Mouse (Mus musculus) CH12.LX (cell line): ENCODE measurements around the gene Vmn2r105. TPM values are rescaled to one million over a fixed set of nuclear protein-coding genes. Genes with fewer than 3 reads are reported as not detected.

Experiments used
- DNase-seq: peaks from one replicate; pipeline ENCODE4 v3.0.0-alpha.2; 2013; ENCODE audit errors: extremely low read depth
- H3K27ac ChIP-seq: 2 replicates; pipeline ENCODE4 v1.5.1; 2012; ENCODE audit warnings: low read depth, mild to moderate bottlenecking, control low read depth, moderate library complexity; ENCODE audit not compliant: insufficient read depth
- H3K27me3 ChIP-seq: replicated peaks from 2 replicates; pipeline ENCODE3; 2012; ENCODE audit warnings: inconsistent platforms
- H3K36me3 ChIP-seq, 2 experiments: replicated peaks in 1 of 2; 2 replicates each; pipeline versions ENCODE3 to v1.6.1; 2012; ENCODE audit warnings: inconsistent platforms in 1 of 2, low read length in 1 of 2, mild to moderate bottlenecking in 1 of 2, mixed read lengths in 1 of 2, moderate library complexity in 1 of 2; ENCODE audit not compliant: control insufficient read depth in 1 of 2, insufficient read depth in 1 of 2
- H3K4me1 ChIP-seq, 2 experiments: 2 replicates each; pipeline ENCODE4 v1.6.1; 2012; ENCODE audit warnings: inconsistent platforms in 1 of 2, moderate library complexity in 1 of 2; ENCODE audit not compliant: insufficient read depth in 2 of 2, control insufficient read depth in 1 of 2
- H3K4me2 ChIP-seq: 2 replicates; pipeline ENCODE4 v1.6.1; 2012; ENCODE audit warnings: low read depth, mild to moderate bottlenecking, control low read depth; ENCODE audit not compliant: poor library complexity, insufficient read depth, severe bottlenecking
- H3K4me3 ChIP-seq, 3 experiments: fragments of 150-350 bp in 1 of 3; sonication (generic) in 1 of 3; replicated peaks in 1 of 3; 2 replicates each; pipeline versions ENCODE3 to v1.5.1; 2011 to 2012; ENCODE audit warnings: low read depth in 2 of 3, low read length in 2 of 3, mild to moderate bottlenecking in 2 of 3, moderate library complexity in 2 of 3, control low read depth in 1 of 3, improper control_type of control experiment in 1 of 3, inconsistent platforms in 1 of 3, mixed read lengths in 1 of 3; ENCODE audit not compliant: poor library complexity in 1 of 3
- H3K79me2 ChIP-seq: replicated peaks from 2 replicates; pipeline ENCODE4 v1.6.1; 2012; ENCODE audit warnings: mild to moderate bottlenecking, moderate library complexity; ENCODE audit not compliant: control insufficient read depth, poor library complexity, insufficient read depth, severe bottlenecking; ENCODE audit errors: extremely low read depth
- H3K9ac ChIP-seq: 2 replicates; pipeline ENCODE4 v1.6.1; 2012; ENCODE audit warnings: low read depth, mild to moderate bottlenecking, control low read depth, moderate library complexity; ENCODE audit not compliant: insufficient read depth
- H3K9me3 ChIP-seq: replicated peaks from 2 replicates; pipeline ENCODE3; 2012; ENCODE audit warnings: low read length, inconsistent platforms, mixed read lengths
- E2F4 ChIP-seq: IDR thresholded peaks from 2 replicates; pipeline ENCODE4 v1.6.1; 2011; ENCODE audit warnings: low read depth, low read length, improper control_type of control experiment; ENCODE audit not compliant: insufficient replicate concordance
- ELF1 ChIP-seq: IDR thresholded peaks from 2 replicates; pipeline ENCODE4 v1.6.1; 2014; ENCODE audit warnings: low read depth, mild to moderate bottlenecking, inconsistent platforms, low read length, improper control_type of control experiment
- ETS1 ChIP-seq: conservative IDR thresholded peaks from 2 replicates; pipeline ENCODE4 v1.6.1; 2012; ENCODE audit warnings: low read depth, mild to moderate bottlenecking, inconsistent platforms, low read length, improper control_type of control experiment, moderate library complexity
- GABPA ChIP-seq: IDR thresholded peaks from 2 replicates; pipeline ENCODE4 v1.6.1; 2012; ENCODE audit warnings: low read depth, low read length, improper control_type of control experiment, inconsistent platforms; ENCODE audit not compliant: insufficient replicate concordance
- JUND ChIP-seq: conservative IDR thresholded peaks from 2 replicates; pipeline ENCODE4 v1.6.1; 2011; ENCODE audit warnings: low read depth, low read length, improper control_type of control experiment
- MAX ChIP-seq: IDR thresholded peaks from 2 replicates; pipeline ENCODE4 v1.6.1; 2011; ENCODE audit warnings: low read length, improper control_type of control experiment
- NELFE ChIP-seq: IDR thresholded peaks from 2 replicates; pipeline ENCODE4 v1.6.1; 2011; ENCODE audit warnings: low read depth, low read length, improper control_type of control experiment
- NRF1 ChIP-seq: IDR thresholded peaks from 2 replicates; pipeline ENCODE4 v1.6.1; 2014; ENCODE audit warnings: low read depth, mild to moderate bottlenecking, inconsistent platforms, low read length, improper control_type of control experiment, moderate library complexity
- PAX5 ChIP-seq: IDR thresholded peaks from 2 replicates; pipeline ENCODE4 v1.6.1; 2012; ENCODE audit warnings: low read length, inconsistent platforms, mixed read lengths
- POLR2AphosphoS2 ChIP-seq: IDR thresholded peaks from 2 replicates; pipeline ENCODE4 v1.6.1; 2011; ENCODE audit warnings: low read depth, low read length, improper control_type of control experiment
- RAD21 ChIP-seq: IDR thresholded peaks from 2 replicates; pipeline ENCODE4 v1.6.1; 2011; ENCODE audit warnings: low read depth, mild to moderate bottlenecking, low read length, improper control_type of control experiment, moderate library complexity
- TBP ChIP-seq: conservative IDR thresholded peaks from 2 replicates; pipeline ENCODE4 v1.6.1; 2011; ENCODE audit warnings: low read depth, low read length, improper control_type of control experiment
- USF2 ChIP-seq: conservative IDR thresholded peaks from 2 replicates; pipeline ENCODE4 v1.6.1; 2011; ENCODE audit warnings: low read depth, low read length, improper control_type of control experiment
- ZC3H11A ChIP-seq: IDR thresholded peaks from 2 replicates; pipeline ENCODE4 v1.6.1; 2012; ENCODE audit warnings: low read depth, mild to moderate bottlenecking, inconsistent platforms, low read length, improper control_type of control experiment
- ZKSCAN1 ChIP-seq: IDR thresholded peaks from 2 replicates; pipeline ENCODE4 v1.6.1; 2012; ENCODE audit warnings: low read depth, inconsistent platforms, low read length, improper control_type of control experiment, borderline replicate concordance
- dilution Hi-C: fragments of 300-500 bp; cut with MboI; formaldehyde crosslinking; loops from 2 replicates; pipeline ENCODE4 v1.14.3; 2020; ENCODE audit warnings: low sequenced_read_pairs; ENCODE audit not compliant: extremely low pct_unique_long_range_greater_than_20kb, extremely low pct_ligation_motif_present
- in situ Hi-C: fragments of 300-500 bp; cut with MboI; formaldehyde crosslinking; loops from 3 replicates; pipeline ENCODE4 v1.14.3; 2019; ENCODE audit warnings: low sequenced_read_pairs, low pct_ligation_motif_present, low pct_unique_long_range_greater_than_20kb, mixed read lengths
- polyA plus RNA-seq: library from polyadenylated mRNA; unstranded; fragments of >175 nt; gene quantifications from 2 replicates; pipeline ENCODE4 v1.2.1, GENCODE M21; 2012; ENCODE audit warnings: low read depth; ENCODE audit not compliant: insufficient read length
- total RNA-seq, 2 experiments: library from RNA; depleted of rRNA; stranded (reverse); fragments of 300-350 nt in 1 of 2; fragments of >200 nt in 1 of 2; gene quantifications; 2 replicates each; pipeline ENCODE4 v1.2.3; 2012 to 2014

The Vmn2r105 gene
- total and polyA plus RNA-seq, 3 experiments: not detected

DNA sequence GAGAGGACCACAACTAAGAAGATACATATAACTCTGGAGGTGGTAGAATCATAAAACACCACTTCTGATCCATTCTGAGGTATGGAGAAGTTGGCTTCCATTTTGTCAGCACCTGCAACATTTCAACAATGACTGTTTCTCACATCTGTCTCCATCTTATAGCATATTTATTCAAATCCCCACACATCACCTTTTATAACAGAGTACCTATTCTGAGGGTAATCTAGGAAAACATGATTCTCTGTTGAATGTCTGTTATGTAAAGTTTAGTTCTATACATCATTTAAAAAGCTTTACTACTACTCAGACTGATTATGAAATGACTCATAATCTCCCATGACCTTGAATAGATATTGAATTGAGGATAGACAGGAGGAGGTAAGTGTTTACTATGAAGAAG lies 51.9 kb downstream of the Vmn2r105 start, which contains the start of gene Fpr-rs6:
TSS of gene Fpr-rs6 (minus strand) at position 101 of the 400 bp plus-strand sequence.
- H3K4me1 ChIP-seq: no peaks in the 10 kb centered on the region
- in situ Hi-C loops (no loop called here), dilution Hi-C loops (no loop called here)
- no peaks in the 10 kb centered on the region for H3K36me3 ChIP-seq
- no peak for TF ChIP-seq ELF1
- no peak for TF ChIP-seq JUND
- no peak for TF ChIP-seq NRF1
- no peak for TF ChIP-seq GABPA
- no peak for TF ChIP-seq E2F4
- TF ChIP-seq RAD21: no peak
- no peak for TF ChIP-seq ZKSCAN1
- no peak for TF ChIP-seq NELFE
- TF ChIP-seq TBP: no peak
- TF ChIP-seq ZC3H11A: no peak
- TF ChIP-seq ETS1: no peak
- TF ChIP-seq MAX: no peak
- no peak for TF ChIP-seq POLR2AphosphoS2
- no peak for TF ChIP-seq USF2
- no peak for TF ChIP-seq PAX5
- TF ChIP-seq, all 38 proteins: peak for 0
- Histone ChIP-seq H3K9ac (no peak within 1 kb of the TSS), H3K27ac (no peak within 1 kb of the TSS), H3K9me3 (peaks cover 2% of the 10 kb centered on the region), H3K4me3 (no peak within 1 kb of the TSS), H3K27me3 (no peaks in the 10 kb centered on the region), H3K4me2 (no peak within 1 kb of the TSS), H3K79me2 (no peaks in the 10 kb centered on the region)
- no peak for DNase-seq

Other genes starting within 250 kb of the Vmn2r105 start
- gene Vmn2r104, start 186.7 kb downstream of the Vmn2r105 start, total RNA-seq (2012; rRNA removed): not detected in 2 replicates
- not detected in 2 replicates for gene Vmn2r104, start 186.7 kb downstream of the Vmn2r105 start, total RNA-seq (2014; rRNA removed)
- not detected in 2 replicates for gene Vmn2r104, start 186.7 kb downstream of the Vmn2r105 start, polyA plus RNA-seq
- gene Fpr-rs7, start 120.8 kb downstream of the Vmn2r105 start, total RNA-seq (2012; rRNA removed): not detected in 2 replicates
- gene Fpr-rs7, start 120.8 kb downstream of the Vmn2r105 start, total RNA-seq (2014; rRNA removed): not detected in 2 replicates
- gene Fpr-rs7, start 120.8 kb downstream of the Vmn2r105 start, polyA plus RNA-seq: not detected in 2 replicates
- gene Fpr-rs6, start 52.0 kb downstream of the Vmn2r105 start, total RNA-seq (2012; rRNA removed): not detected in 2 replicates
- not detected in 2 replicates for gene Fpr-rs6, start 52.0 kb downstream of the Vmn2r105 start, total RNA-seq (2014; rRNA removed)
- not detected in 2 replicates for gene Fpr-rs6, start 52.0 kb downstream of the Vmn2r105 start, polyA plus RNA-seq
- not detected in 2 replicates for gene Vmn2r106, start 50.5 kb upstream of the Vmn2r105 start, total RNA-seq (2012; rRNA removed)
- not detected in 2 replicates for gene Vmn2r106, start 50.5 kb upstream of the Vmn2r105 start, total RNA-seq (2014; rRNA removed)
- not detected in 2 replicates for gene Vmn2r106, start 50.5 kb upstream of the Vmn2r105 start, polyA plus RNA-seq
- gene Vmn2r107, start 110.2 kb upstream of the Vmn2r105 start, total RNA-seq (2012; rRNA removed): not detected in 2 replicates
- not detected in 2 replicates for gene Vmn2r107, start 110.2 kb upstream of the Vmn2r105 start, total RNA-seq (2014; rRNA removed)
- gene Vmn2r107, start 110.2 kb upstream of the Vmn2r105 start, polyA plus RNA-seq: not detected in 2 replicates
- not detected in 2 replicates for gene Vmn1r224, start 179.1 kb upstream of the Vmn2r105 start, total RNA-seq (2012; rRNA removed)
- gene Vmn1r224, start 179.1 kb upstream of the Vmn2r105 start, total RNA-seq (2014; rRNA removed): not detected in 2 replicates
- not detected in 2 replicates for gene Vmn1r224, start 179.1 kb upstream of the Vmn2r105 start, polyA plus RNA-seq
- not detected in 2 replicates for gene Vmn2r108, start 246.3 kb upstream of the Vmn2r105 start, total RNA-seq (2012; rRNA removed)
- not detected in 2 replicates for gene Vmn2r108, start 246.3 kb upstream of the Vmn2r105 start, total RNA-seq (2014; rRNA removed)
- gene Vmn2r108, start 246.3 kb upstream of the Vmn2r105 start, polyA plus RNA-seq: not detected in 2 replicates